9 mouse cellular contexts compared by ENCODE assay signal in genomic region chr2:30656711-30657555, GRCm38 (mm10).
DNase-seq lines count a peak whose midpoint lies in the region; ATAC-seq and TF ChIP-seq lines count a peak whose summit lies in the region.
"Had no signal": no experiment of that assay in that cellular context is flagged by ENCODE, and none has a peak within 500 bp of the region (broad histone marks: within the 10 kb centered on the region; RNA-seq: fewer than 3 reads in every experiment).

No protein-coding gene starts in this region.

- no peaks in the 10 kb centered on the region for H3K27me3 ChIP-seq in forebrain, embryonic 13.5 days
- no peaks in the 10 kb centered on the region for H3K27me3 ChIP-seq in kidney, postnatal 0 days (ENCODE audit: insufficient read depth, low read length)
- no peaks in the 10 kb centered on the region for H3K27me3 ChIP-seq in neural tube, embryonic 13.5 days

- 46% methylated on average over 13 of the region's 13 CpGs for WGBS in forebrain, embryonic 13.5 days
- 29% methylated on average over 13 of the region's 13 CpGs for WGBS in kidney, postnatal 0 days
- WGBS in neural tube, embryonic 13.5 days, result 48% methylated on average over 13 of the region's 13 CpGs

- H3K4me1 ChIP-seq in forebrain, embryonic 13.5 days, result peaks cover 88% of the 10 kb centered on the region
- H3K4me1 ChIP-seq in kidney, postnatal 0 days (replicated peaks; ENCODE audit: insufficient read depth, low read length), result peaks cover 68% of the 10 kb centered on the region
- peaks cover 97% of the 10 kb centered on the region for H3K4me1 ChIP-seq in neural tube, embryonic 13.5 days (replicated peaks)

- ATAC-seq in forebrain, embryonic 13.5 days, result no peak
- no peak for ATAC-seq in kidney, postnatal 0 days (replicated peaks; ENCODE audit: low FRiP score, low read depth)
- ATAC-seq in neural tube, embryonic 13.5 days (ENCODE audit: low read depth), result no peak

- no peak for TF ChIP-seq CTCF in layer of hippocampus, adult 2 months (conservative IDR thresholded peaks at IDR 0.05)
- no peak for TF ChIP-seq CTCF in kidney, postnatal 0 days (IDR thresholded peaks at IDR 0.05; ENCODE audit: low read depth)

- H3K4me3 ChIP-seq in layer of hippocampus, adult 2 months, result no peak overlapping the region
- no peak overlapping the region for H3K4me3 ChIP-seq in forebrain, embryonic 13.5 days
- no peak overlapping the region for H3K4me3 ChIP-seq in kidney, postnatal 0 days (replicated peaks; ENCODE audit: low read depth, low read length)
- H3K4me3 ChIP-seq in neural tube, embryonic 13.5 days, result no peak overlapping the region

- DNase-seq in layer of hippocampus, adult 2 months (ENCODE audit: low spot score in 2 of 2), result no peak
- DNase-seq in layer of hippocampus, adult 18-20 months (ENCODE audit: low spot score in 2 of 2), result no peak
- DNase-seq in kidney, postnatal 0 days (ENCODE audit: low spot score), result peak; percentile 40
- DNase-seq in thymus, postnatal 4 days, result no peak
- DNase-seq in urinary bladder, adult 2 months (ENCODE audit: low spot score), result no peak
- DNase-seq in urinary bladder, postnatal 25 days (ENCODE audit: low spot score), result no peak

- no peak overlapping the region for H3K4me2 ChIP-seq in forebrain, embryonic 13.5 days
- H3K4me2 ChIP-seq in kidney, postnatal 0 days (ENCODE audit: low read length), result no peak overlapping the region
- H3K4me2 ChIP-seq in neural tube, embryonic 13.5 days, result peak overlapping the region; percentile 59

- H3K9me3 ChIP-seq in forebrain, embryonic 13.5 days (replicated peaks), result peaks cover 3% of the 10 kb centered on the region; the same call in 1 of the 2 replicates
- H3K9me3 ChIP-seq in kidney, postnatal 0 days (replicated peaks; ENCODE audit: low read length), result no peaks in the 10 kb centered on the region
- no peaks in the 10 kb centered on the region for H3K9me3 ChIP-seq in neural tube, embryonic 13.5 days
- H3K9me3 ChIP-seq: liver, embryonic 15.5 days had no signal

- H3K9ac ChIP-seq in forebrain, embryonic 13.5 days, result peak overlapping the region; percentile 72; the same call in 1 of the 2 replicates
- H3K9ac ChIP-seq in kidney, postnatal 0 days (ENCODE audit: low read depth, low read length), result 0 out of 2 replicates have a peak overlapping the region, but pooled peaks have one; percentile 14
- H3K9ac ChIP-seq in neural tube, embryonic 13.5 days, result peak overlapping the region; percentile 65

- no peaks in the 10 kb centered on the region for H3K36me3 ChIP-seq in forebrain, embryonic 13.5 days (ENCODE audit: poor library complexity, severe bottlenecking)
- H3K36me3 ChIP-seq in kidney, postnatal 0 days (ENCODE audit: insufficient read depth, low read length), result no peaks in the 10 kb centered on the region
- H3K36me3 ChIP-seq in neural tube, embryonic 13.5 days, result no peaks in the 10 kb centered on the region
- H3K36me3 ChIP-seq: liver, embryonic 15.5 days had no signal

- H3K27ac ChIP-seq in layer of hippocampus, adult 2 months, result peak overlapping the region; percentile 100
- peak overlapping the region; percentile 99 for H3K27ac ChIP-seq in forebrain, embryonic 13.5 days
- peak overlapping the region; percentile 98 for H3K27ac ChIP-seq in kidney, postnatal 0 days
- peak overlapping the region; percentile 100 for H3K27ac ChIP-seq in neural tube, embryonic 13.5 days (replicated peaks)

Comparison
In these comparisons a context has a peak if more than half of its experiments do, and no peak if none do; other contexts are left out.
1. H3K9ac ChIP-seq: peak in every context shown above with its lines; median percentile 72 in forebrain, embryonic 13.5 days; 65 in neural tube, embryonic 13.5 days; 14 in kidney, postnatal 0 days.